Mouse (Mus musculus) hindlimb bud, embryonic 11.5 days (tissue): ENCODE results near the gene Sidt2.

Experiments
- DNase-seq: peaks from one replicate; pipeline ENCODE4 v3.0.0-alpha.2; 2012; ENCODE audit warnings: low read depth, low spot score; ENCODE audit errors: extremely low spot score

Gene Sidt2

GRCm38 (mm10) chr9:45946872-45947183 is 8.2 kb downstream of the Sidt2 start:
- no peak for DNase-seq

- DNase-seq, result no peak
These were observed 8.7 kb downstream of the Sidt2 start for GRCm38 (mm10) chr9:45946182-45946871.

GRCm38 (mm10) chr9:45945721-45946120 is 9.3 kb downstream of the Sidt2 start:
- no peak for DNase-seq

- DNase-seq, result no peak
These were observed 10.3 kb downstream of the Sidt2 start for GRCm38 (mm10) chr9:45944506-45945400.

GRCm38 (mm10) chr9:45943628-45944505 is 11.2 kb downstream of the Sidt2 start:
- DNase-seq, result no peak

DNA sequence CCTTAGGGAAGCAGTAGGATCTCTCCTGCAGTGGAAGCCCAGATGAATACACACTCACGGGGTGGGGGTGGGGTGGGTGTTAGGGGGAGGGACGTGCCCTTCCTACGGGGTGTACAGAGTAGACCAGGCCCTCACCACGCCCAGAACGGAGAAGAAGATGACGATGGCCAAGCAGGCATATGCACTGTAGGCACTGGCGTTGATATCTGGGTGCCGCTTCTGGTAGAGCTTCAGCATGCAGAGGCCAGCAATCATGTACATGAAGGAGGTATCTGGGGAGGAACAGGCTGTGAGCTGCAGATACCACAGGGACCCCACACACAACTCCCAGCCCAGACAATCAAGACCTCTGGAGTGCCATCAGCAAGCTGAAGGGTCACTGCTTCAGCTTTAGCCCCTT is 12.1 kb downstream of the Sidt2 start:
- DNase-seq, result no peak

GRCm38 (mm10) chr9:45942464-45942863 is 12.6 kb downstream of the Sidt2 start:
- no peak for DNase-seq

- DNase-seq, result no peak
These were observed 13.6 kb downstream of the Sidt2 start for GRCm38 (mm10) chr9:45941329-45941888.

GRCm38 (mm10) chr9:45939794-45940193 is 15.3 kb downstream of the Sidt2 start:
- no peak for DNase-seq

DNA sequence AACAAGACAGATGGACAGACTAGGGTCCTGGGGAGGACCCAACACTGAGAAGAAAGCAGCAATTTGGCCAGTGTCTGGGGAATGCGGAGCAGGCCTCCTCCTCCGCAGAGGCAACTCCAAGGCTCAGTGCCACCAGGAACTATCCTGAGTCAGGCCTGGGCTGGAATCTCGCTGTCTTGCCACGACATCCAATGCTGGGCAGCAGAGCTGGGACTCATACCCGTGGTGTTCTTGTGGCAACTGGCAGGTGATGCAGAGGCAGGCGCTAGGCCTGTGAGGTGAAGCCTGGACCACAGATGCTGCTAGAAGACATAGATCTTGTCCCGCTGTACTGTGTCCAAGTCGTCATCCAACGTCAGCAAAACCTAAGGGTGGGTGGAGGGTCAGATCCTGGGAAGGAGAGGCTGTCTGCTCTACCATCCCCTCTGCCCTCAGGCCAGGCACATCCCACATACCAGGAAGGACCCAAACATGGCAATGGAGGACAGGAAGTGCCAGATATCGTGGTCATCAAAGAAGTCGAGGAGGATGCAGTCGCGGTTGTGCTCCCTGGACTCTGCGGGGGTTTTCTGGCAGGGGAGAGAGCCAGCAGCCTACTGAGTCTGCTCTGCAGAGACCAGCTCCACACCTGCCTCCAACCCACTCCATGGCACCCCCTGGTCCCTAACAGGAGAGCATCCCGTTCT is 16.0 kb downstream of the Sidt2 start:
- DNase-seq, result no peak

DNA sequence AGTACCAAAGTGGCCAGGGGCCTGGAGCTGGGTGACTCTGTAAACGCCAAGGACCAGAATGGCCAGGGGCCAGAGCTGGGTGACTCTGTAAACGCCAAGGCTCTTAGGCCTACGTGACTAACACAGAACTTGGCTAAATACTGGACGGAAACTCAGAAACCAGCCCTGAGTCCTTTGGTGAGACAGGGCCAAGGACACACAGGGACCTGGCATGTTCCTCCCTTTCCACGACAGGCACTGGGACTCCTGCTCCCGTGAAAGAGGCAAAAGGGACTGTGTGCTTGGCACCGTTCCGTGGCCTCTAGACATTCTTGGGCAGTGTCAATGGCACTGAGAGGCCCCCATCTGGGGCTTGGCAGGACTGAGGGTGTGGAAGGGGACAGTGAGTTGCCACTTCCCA is 17.0 kb downstream of the Sidt2 start:
- DNase-seq, result no peak

DNA sequence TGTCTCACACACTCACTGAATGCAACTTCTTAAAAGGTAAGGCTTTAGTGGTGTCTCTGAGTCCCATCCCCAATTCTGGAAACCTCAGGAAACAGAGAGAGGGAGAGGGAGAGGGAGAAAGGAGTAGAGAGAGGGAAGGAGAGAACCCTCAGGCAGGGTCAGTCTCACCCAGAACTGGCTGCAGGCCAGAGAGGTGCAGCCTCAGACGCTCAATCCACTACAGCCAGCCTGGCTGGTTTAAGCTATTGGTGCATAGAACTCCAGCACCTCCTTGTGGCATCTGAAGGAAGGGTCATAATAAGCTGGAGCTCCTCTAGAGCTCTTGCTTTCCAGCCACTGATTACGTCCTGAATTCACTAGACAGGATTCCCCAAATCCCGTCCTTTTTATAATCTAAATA is 18.2 kb downstream of the Sidt2 start:
- no peak for DNase-seq

- DNase-seq, result no peak
These were observed 19.3 kb downstream of the Sidt2 start, which contains the start of gene Tagln for GRCm38 (mm10) chr9:45935628-45936210. Tagln (minus strand) TSS chr9:45936058.

DNA sequence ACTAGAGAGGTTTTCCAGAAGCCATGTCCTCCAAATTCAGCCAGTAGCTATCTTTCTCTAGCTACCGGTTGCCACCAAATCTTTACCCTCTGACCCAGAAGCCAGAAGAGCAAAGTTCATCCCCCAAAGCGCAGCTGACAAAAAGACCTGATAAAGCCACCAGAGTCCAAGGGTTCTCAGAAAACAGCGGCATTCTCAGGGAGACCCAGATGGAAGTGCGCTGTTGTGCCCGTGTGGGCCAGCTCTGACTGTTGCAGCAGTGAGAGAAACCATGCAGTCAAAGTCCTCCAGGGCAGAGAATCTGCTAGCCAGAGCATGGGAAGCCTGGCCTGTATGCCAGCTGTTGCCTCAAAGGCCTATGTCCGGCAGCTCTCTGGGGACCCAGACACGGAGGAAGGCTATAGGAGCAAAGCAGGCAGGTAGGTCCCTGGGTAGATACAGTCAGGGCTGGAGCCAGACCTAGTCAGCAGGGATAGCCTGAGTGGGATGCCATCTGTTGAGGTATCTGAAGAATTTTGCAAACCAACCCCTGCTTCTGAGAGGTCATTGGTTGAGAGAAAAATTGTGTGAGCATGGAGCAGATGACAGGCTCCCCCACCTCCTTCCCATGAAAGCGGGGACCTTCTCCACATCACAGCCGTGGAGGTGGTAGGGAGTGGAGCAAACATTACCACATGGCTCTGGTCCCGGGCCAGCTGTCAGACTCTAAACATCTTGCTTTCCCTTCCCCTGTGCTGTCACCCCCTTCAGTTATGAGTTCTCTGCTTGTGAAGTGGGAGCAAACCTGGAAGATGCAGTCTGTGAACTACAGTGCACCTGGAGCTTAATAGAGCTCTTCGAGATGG is 22.3 kb downstream of the Sidt2 start:
- DNase-seq, result no peak

DNA sequence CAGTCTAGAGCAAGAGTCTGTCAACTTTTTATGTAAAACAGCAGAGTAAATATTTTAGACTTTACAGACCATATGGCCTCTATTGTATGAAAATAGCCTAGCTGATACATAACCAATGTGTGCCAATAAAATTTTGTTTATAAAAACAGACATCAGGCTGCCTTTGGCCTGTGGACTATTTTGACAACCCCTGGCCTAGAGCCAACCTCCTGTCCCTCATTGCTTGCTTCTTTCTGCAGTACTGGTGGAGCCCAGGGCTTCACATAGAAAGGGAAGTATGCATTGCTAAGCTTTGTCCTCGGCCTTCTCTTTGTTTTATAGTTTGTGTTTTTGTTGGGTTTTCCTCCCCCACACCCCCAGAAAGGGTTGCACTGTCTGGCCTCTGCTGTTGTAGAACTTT is 23.1 kb downstream of the Sidt2 start:
- DNase-seq, result no peak

GRCm38 (mm10) chr9:45929285-45929684 is 25.8 kb downstream of the Sidt2 start:
- DNase-seq, result no peak

GRCm38 (mm10) chr9:45919895-45920294 is 35.2 kb downstream of the Sidt2 start:
- no peak for DNase-seq

DNA sequence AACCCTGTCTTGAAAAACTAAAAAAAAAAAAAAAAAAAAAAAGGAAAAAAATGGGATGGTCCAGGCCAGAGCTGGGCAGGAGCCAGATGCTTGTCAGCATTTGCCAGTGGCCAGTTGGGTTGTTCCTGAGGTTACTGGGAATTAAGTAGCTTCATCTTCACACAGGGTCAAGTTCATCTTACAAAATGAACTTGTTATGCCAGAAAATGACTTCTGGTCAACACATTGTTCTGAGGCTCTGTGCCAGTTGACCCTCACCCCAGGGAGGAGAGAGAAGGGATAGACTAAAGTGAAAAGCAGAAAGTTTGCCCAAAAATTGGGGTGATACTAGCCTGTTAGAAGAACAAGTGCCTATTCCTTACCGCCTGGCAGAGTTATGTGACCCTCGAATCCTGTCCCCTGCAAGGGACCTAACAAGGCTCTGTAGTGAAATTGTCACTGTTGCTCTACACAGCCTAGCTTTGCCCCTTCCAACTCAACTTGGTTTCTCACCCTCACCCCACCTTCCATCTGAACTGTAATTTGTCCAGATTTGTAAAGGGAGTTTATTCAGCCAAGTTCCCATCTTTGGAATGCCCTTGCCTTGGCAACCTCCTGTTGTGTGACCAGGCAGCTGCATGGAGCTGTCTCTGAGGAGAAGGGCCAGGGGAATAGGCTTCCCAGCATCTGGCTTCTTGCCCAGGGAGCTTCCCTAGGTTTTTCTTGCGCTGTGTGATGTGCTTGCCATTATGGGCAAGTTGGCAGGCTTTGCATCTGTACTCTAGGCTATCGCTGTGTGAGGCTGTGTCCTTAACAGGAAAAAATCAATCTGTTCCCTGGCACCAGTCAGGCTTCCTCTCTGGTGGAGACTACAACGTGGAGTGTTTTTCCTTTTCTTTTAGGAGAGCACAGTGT is 37.8 kb downstream of the Sidt2 start:
- no peak for DNase-seq
